Mouse (Mus musculus): ENCODE results near the gene Rarb.

The Rarb gene

DNA sequence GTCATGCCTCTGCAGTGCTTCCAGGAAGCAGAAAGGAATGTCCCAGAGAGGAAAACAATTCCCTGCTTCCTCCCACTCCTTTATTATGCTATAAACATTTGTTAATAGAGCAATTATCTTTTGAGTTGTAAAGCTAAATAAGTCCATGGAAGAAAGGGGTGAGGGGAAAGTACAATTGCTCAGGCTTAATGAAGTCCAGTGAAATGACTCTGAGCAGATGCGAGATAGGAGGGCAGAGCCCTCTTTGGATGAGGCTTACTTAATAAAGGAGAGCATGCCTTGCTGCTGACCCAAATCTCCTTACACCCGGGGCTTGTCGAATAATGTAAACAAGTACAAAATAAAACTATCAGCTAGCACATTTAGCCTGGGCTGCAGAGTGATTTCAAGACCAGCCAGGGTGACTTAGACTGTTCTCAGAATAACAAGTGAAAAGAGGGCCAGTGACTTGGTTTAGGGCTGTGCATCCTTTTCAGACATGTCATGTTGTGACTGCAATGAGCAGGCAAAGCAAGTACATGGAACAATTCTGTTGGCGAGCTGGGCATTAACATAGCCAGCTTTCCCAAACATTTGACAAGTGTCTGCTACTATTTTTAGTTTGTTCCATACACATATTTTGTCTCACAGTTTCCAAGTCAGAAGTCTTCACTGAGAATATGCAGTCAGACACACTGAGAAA, 83.5 kb downstream of the Rarb start:
- DNase-seq (ENCODE audit: low spot score): no peak

DNA sequence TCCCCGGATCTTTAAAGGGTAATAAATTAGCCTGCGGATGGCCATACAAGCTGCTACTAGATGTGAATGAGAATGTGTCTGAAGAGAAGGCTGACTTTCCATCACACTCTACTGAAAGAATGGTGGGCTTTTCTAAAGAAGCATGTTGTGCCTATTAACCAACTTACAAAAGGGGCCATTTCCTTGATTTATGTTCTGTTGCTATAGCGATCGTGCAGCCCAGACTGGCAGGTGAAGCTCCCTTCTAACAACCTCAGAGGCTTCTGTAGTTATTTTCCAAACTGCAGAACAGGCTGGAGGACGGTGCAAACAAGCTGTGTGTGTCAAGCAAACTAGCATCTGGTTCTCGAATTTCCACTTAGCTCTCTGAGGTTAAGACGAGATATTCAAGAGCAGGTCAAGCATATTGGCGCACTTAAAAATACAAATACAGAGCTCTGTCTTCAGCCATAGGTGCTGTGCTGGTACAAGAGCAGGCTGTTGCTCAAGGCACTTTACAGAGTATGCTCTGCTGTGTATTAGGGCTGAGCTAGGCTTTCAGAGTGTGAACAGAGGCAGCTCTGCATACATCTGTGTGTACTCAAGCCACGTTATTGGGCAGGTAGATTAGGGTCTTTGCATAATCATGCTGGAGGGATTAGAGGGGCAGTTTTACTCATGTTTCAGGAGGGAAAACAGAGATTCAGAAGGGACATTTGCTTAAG, 85.2 kb downstream of the Rarb start:
- no peak for DNase-seq (ENCODE audit: low spot score)

DNA sequence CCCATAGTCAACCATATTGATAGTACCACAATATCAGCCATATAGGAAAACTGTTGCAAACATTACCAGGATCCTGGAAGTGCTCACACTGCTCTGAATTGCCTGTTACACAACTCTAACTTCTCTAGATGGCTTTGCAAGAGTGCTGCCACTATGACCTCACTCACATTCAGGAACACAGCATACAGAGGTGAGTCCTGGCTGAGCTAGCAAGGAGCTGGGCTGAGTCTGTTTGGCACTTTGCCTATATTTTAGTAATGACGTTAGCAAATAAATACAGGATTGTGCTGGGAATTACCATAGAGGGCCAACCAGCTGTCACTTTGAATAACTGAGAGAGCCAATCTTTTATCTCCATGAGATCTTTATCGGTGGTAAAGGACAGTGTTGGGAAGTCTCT, 86.9 kb downstream of the Rarb start:
- no peak for DNase-seq (ENCODE audit: low spot score)

DNA sequence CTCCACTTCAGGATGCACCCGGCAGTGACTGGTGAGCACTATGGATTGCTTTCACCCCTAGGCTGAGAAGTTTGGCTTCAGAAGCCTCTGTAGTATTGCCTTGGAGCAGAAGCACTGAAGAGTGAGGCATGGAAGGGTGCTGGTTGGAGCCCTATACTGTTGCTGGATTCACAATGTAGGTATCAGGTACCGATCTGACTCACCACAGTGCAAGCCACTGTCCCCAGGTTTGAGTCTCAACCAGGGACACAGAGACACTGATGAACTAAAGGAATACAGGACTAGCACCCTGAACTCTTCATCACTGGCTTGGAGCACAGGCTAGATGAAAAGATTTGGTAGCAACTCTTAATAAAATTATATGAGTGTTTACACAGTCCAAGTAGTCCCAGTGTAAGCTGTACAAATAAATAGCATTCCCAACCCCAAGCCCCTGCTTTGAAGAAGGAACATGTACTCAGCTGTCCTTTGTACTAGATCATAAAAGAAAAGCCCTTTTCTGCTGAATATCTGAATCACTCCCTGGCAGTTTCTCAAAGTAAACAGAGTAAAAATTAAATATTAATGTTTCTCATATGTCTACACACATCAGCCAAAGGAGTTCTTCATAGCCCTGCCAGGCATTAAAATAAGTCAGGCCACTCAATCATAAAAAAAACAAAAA, 90.6 kb downstream of the Rarb start:
- no peak for DNase-seq (ENCODE audit: low spot score)

DNA sequence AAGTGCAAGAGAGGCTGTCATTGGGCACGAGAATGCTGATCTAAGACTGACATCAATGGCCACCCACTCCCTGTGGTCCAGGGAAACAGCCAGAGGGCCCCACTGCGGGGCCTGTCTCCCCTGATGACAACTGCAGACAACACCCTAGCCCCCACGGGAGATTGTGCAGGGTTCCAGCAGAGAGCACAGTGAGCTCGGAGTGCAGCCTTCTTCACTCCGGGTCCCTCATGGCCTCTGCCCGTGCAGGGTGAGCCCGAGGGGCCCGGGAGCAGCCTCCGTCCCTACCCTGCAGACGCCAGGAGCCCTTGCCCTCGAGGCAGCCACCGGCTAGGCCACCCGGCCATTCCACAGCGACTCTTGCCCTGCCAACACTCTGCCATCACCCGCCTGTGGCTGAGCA, 95.0 kb downstream of the Rarb start:
- no peak for DNase-seq (ENCODE audit: low spot score)

DNA sequence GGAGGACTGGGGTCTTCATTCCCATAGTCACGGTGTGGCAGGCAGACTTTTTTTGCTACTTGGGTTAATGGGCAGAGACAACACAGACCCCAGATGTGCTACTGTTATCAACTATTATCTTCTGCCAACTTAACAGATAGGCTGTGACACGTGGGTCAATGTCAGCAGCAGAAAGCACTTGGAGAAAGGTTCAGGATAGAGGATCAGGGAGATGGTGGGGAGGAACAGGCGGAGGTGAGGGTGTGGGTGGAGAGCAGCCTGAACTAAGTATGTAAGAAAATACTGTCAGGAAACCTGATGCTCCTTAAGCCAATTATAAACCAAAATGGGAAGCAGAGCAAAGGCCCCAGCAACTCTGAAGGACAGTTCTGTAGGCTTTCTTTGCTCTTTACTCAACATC, 101.1 kb downstream of the Rarb start:
- no peak for DNase-seq (ENCODE audit: low spot score)

DNA sequence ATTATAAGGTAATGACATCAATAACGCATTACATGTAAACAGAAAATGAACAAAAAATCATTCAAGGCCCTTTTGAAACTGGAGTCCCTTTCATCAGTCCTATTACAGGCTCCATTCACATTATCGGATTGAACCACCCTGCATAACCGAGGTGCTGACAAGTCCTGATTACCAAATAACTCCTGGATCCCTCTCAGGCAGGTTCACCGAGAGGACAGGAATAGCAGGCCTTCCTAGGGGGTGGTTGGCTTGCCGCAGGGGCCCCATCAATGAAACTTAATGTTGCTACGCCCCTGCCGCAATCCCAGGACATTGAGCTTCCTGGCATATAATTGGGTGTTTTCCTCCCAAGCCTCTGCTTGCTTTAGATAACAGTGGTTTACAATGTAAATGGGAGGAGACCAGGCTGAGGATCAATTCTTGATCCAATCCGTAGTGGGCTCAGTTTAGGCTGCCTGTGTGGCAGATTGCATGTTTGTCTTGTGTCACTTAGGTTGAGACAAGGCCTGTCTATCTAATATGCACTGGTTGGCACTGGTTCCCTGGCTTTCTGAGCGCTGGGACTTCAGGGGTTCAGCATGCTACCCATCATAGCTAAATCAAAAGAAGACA, 104.5 kb downstream of the Rarb start:
- no peak for DNase-seq (ENCODE audit: low spot score)

DNA sequence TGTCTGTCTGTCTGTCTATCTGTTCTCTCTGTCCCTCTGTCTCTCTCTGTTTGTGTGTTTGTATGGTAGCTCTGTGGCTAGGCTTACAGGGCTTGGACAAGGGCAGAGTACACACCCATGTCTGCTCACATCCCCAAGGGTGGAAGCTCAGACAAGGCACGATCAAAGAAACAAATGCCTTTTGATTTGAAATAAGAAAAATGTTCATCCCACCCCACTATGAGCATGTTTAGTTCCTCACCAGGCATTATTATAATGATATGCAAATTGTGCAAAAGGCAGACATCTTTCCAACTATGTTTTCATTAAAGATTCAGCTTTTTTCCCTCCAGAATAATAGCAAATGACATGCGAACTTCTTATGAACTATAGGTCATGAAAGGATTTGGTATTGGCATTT, 105.2 kb downstream of the Rarb start:
- no peak for DNase-seq (ENCODE audit: low spot score)

DNA sequence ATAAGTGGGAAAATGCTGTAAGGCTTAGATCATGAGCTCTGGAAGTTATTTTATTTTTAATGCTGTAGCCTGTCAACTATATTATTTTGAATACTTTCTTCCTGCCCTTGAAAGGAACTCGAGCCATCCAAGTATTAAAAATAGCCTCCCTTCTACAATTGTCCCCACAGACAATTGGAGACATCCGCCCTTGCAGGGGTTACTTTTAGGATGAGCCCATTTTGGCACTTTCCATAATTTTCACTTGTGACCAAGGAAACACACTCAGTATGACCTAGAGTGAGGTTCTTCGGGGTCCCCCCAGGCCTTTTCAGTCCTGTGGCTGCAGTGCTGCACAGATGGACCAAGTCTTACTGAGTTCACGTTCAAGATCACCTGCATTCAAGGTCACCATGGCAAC, 119.7 kb downstream of the Rarb start:
- DNase-seq (ENCODE audit: low spot score): no peak

DNA sequence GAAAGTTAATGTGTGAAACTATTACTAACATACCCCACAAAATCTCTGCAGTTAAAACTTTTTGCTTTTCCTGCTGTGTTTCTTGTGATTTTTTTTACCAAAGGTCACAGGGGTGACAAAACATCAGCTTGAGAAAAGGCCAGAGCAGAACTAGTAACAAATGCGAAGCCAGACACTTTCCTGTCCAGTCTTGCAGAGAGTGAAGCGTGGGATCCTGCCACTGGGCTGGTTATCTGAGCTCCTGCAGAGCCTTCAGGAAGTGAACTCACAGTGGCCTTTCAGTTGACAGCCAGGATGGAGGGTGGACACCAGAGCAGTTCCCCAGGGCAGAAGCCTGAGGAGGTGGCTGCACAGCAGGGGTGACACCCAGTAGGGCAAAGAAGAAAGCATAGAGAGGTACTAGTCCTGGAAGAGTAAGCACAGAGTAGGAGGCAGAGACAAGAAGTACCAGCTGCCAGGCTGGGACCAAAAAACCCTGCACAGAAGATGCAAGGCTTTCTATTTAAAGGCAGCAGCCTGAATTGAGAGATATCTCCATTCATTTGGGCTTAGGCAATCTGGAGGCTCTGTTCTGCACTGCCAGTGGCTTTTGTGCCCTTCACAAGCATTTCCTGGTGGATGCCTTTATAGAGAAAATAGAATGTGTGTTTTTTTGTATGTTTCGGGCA, 123.4 kb downstream of the Rarb start:
- peak; percentile 3 for DNase-seq (ENCODE audit: low spot score)

DNA sequence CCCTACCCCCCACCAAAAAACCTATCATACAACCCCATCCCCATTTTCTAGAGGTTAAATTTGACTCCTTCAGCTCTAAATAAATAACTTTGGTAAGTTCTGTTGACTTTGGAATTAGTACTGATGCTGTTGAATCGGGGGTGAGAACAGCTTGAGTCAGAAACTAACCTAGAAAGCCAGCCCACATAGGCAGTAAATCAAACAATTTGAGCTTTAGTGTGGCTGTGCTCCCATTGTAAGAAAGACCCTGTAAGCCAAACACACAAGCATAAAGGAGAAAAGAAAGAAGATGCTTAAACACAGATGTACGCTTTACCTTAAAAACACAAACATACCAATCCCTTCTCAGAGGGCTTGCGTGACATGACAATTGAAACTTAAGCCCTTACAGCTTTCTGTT, 140.6 kb downstream of the Rarb start:
- no peak for DNase-seq (ENCODE audit: low spot score)

DNA sequence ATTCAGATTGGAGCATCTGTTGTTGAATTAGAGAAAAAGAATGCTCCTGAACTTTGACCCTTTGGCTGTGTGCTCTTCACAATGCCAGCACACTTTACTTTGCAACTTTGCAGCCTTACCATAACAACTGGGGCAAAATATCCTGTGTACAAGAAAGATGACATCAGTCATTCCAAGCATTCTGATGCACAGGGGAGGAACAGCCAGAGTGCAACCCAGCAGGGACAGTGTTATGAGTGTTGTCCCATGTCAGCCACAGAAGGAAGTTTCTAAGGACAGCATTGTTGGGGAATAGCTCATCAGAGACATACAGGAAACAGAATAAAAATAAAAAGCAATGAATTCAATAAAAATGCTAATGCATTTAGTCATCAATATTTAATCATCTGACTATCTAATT, 141.9 kb downstream of the Rarb start:
- no peak for DNase-seq (ENCODE audit: low spot score)

DNA sequence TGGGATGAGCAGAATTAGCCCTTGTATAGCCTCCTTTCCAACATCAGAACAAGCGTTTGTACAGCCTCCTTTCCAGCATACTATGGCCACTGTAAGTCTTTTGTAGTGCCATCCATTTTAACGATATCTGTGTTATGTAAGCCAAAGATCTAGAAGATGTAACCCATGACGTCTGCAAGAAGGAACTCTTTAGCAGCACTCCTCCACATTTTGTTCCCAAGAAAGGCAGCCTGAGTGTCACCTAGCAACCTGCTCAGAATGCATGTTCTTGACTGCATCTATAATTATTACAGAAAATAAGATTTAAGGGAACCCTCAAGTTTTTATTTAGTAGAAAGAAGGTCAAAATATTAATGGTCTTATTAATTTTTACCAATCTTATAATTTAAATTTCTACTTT, 148.4 kb downstream of the Rarb start:
- no peak for DNase-seq (ENCODE audit: low spot score)

DNA sequence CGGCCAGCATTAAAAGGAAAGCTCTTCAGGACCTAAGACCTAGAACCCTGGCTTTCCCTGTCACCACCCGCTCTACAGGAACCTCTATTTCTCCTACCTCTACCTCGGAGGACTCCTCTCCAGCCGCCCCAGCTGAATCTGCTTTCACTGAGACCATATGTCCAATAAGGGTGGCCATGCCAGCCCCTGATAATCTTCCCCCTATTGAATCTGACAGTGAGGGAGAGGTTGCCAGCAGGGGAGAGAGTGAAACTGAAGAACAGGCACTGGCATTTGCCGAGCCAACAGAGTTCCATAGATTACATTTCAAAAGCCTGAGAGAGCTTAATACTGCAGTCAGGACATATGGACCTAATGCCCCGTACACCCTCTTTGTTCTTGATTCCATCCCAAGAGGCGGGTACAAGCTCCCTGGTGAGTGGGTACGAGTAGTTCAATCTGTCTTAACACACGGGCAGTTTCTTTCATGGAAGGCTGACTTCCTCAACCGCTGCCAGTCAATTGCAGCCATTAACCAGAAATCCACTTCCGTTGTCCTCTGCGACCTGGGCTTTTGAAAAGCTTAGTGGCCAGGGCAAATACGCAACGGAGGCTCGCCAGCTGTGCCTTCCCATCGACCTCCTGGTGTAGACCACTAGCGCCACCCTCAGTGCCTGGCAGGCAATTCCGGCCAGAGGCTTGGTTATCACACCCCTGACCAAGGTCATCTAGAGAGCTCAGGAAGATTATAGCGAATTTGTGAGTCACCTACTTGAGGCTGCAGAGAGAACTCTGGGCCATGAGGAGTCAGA, 179.6 kb downstream of the Rarb start:
- DNase-seq (ENCODE audit: low spot score): no peak

DNA sequence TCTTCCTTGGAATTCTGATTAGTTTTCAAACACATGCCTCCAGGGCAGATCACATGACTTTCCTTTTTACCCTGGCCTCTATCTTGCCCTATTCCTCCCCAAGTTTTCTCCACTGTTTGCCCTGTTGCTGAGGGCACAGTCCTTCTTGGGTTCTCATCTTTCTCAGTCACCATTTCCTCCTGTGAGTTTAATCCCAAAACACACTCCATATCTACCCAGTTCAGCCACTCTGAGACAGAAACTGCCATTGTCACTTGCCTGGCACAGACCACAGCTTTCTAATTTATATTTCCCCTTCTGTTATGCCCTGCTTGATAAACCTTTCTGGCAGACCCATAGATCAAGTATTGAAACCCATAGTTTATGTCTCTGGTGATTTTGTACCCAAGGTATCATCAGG, 205.0 kb downstream of the Rarb start:
- DNase-seq (ENCODE audit: low spot score): no peak

DNA sequence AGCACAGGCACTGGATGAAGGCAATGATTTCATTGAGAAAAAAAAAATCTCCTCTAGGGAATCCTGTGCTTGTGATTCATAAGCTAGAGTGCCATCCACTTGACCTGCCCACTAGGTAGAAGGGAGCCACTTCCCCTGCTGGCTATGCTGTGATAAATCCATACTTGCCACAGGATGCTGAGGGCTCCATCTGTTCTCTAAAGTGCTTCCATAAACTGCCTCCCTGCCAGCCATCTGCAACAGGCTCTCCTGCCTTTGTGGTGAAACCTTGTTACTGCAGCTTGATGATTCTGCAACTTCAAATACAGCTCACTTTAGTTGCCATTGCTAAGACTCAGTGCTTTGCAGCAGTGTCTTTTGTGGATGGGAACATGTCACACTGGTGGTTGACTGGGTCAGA, 213.5 kb downstream of the Rarb start:
- no peak for DNase-seq (ENCODE audit: low spot score)

DNA sequence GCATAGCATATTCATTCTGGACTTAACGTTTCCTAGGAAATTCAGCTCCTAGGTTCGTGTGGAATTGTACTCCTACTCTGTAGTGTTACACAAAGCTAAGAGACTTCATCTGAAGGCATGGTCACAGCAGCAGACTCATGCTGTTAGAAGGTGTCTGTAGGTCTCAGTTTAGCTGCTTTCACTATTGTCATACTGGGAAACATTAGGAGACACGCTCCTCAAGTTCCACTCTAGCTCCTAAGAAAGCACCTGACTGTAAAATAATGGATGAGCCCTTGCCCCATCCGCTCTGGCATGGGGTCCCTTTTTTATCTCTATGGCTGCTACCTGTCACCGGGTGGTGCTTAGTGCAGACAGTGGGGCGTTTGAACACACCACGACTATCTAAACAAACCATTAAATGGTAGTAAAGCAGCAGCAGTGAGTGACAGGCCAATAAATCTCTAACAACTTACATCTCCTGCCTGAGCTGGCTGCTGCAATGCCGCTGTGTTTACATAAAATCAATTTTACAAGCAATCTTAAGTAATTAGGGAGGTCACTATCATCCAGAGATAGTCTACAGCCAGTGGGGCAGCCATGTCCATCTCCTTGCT, 214.4 kb downstream of the Rarb start:
- no peak for DNase-seq (ENCODE audit: low spot score)

DNA sequence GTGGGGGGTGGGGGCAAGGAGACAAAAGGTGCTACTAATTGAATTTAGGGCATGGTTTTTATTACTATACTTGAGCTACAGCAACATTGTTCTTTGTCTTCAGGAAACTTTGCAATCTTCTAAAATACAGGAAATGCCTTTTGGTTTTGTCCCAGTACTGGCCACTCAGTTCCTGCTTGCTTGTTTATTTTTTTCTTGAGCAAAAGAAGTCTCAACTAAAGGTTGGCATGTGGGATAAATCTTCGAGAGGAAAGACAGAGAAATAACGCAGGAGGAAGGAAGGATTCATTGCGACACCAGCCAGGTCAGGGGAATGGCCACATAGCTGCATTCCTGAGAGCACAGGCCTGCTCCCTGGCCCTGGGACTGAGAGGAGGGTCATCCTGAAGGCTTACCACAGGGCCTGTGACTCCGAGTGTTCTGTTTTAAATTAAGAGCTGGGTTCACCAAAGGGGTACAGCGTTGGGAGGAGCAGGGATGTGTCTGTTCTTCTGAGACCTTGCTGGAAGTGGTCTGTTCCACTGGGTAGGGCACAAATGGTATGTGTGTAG, 215.8 kb downstream of the Rarb start:
- no peak for DNase-seq (ENCODE audit: low spot score)

DNA sequence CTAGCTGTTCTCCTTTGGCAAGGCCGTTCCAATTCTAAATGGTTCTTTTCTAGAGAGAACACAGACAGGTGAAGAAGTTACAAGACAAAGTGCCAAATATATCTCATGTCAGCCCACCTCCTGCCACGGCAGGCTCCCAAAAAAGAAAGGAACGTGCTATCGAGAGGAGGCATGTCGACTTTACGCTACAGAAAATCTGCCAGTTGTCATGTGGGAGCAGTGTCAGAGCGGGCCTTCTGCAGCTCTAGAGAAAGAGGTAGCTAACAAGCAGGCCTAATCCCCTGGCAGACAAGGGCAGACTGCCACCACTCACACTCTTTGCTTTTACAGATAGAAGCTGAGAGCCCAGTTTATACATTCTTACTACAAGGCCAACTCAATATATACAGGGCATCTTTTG, 219.7 kb downstream of the Rarb start:
- DNase-seq (ENCODE audit: low spot score): no peak

DNA sequence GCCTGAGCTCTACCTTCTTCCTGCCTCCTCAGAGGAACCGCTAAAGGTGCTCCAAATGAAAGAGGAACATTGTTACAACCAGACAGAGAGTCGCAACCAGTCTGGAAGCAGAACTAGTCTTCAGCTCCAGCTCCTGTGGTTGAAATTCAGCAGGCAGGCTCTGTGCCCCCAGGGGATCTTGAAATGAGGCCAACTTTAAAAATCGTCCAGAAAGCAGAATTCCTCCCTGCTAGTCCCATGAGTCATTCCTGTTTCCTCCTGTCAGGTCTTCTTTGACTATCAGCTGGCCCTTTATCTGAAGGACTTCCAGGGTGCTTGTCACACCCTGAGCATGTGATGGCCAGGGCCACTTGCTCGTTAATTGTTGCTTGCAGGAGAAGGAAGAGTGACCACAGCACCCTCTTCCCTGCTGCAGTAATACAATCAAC, 220.9 kb downstream of the Rarb start:
- DNase-seq (ENCODE audit: low spot score): no peak

DNA sequence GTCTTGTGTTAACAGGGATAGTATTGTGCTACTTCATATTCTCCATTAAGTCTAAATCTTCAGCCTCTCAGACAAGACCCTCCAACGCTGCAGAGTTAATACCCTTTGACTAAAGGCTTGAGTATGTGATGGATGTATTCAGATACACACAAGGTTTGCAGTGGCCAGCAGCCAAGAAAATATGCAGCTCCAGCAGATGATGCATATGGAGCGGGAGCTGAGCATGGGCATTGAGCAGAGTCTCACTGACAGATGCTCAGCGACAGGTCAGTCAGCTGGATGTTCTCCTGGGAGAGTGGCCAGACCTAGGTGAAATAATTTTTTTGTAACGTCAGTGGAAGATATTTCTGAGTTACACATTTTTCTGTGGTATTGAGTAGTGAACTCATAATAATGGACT, 229.8 kb downstream of the Rarb start:
- no peak for DNase-seq (ENCODE audit: low spot score)

All from urinary bladder, postnatal 25 days (tissue).